Mouse (Mus musculus): Measurements from ENCODE around the gene Glra1. TPM values are rescaled to one million over a fixed set of nuclear protein-coding genes. Genes with fewer than 3 reads are reported as not detected.

Glra1 gene
- not detected for polyA plus RNA-seq (2014; fragmentation: Illumina TruSeq; extraction: RNeasy Lipid Tissue Mini Kit (QIAGEN cat#74804); ENCODE audit: low read depth, low replicate concordance)

DNA sequence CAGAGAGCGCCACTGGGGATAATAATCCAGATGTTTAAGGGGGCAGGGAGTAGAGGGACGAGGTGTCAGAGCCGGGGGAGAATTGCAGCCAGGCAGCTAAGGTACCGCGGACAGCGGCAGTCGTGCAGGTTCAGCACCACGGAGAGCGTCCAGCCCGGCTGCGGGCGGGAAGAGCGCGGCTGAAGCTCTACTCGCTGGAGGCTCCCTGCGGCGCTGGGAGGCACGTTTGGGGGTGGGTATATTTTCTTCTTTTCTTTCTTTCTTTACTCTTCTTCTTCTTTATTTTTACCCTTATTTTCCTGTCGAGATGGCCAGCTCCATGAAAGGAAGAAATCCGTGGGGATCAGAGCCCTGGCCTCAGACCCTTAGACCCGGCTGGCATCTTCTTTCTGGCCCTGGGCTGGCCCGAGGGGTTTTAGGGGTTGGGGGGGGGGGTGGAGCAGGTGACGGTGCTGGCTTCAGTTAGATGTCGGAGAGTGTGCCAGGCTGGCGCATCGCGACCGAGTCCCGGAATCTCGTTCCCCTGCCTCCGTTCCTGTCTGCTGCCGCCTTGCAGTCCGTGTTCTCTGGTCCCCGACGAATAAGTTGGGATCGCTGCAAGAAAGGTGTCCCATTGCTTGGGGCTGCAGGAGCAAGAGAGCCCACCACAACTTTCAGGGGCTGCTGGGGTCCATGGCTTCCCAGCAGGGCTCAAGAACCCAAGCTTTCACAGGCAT is at the start of gene Glra1:
Glra1 (minus strand) TSS at position 391 of the 716 bp plus-strand sequence.

DNA sequence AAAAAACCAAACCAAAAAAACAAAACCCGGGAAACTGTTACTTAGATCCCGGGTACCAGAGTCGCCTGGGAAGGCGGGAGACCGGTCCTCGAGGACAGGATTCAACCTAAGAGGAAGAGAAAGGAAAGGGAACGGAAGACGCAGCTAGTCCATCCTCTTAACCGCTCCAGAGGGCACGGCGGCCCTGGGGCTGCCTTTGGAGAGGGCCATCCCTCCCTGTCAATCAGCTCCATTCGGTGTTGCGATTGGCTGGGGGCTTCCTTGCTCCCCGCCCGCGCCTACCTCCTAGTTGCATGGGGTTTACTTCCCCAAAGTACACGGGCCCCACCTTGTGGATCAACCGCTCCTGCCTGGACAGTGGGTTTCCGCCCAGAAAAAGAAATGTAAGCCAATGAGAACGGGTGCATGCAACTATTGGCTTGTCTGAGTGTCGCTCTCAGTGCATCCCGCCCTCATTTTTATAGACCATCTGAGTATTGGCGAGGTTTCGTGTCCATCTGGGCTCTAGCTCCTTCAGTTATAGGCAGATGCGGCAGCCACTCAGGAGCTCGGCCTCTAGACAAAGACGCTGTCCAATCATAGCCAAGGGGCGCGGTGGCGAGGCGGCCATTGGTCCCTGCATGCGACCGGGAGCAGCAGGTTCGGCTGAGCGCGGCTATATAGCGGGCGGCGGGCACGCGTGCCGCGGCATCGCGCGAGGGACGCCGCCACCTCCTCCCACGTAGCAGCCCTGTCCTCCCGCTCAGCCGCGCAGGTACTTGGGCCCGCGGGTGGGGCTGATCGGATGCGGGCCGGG is 138.8 kb downstream of the Glra1 start, which contains the start of gene G3bp1:
G3bp1 (plus strand) TSS at position 638 of the 796 bp plus-strand sequence.

Other genes starting within 250 kb of the Glra1 start
- gene Sparc, start 185.0 kb downstream of the Glra1 start, polyA plus RNA-seq (2014; fragmentation: Illumina TruSeq; extraction: RNeasy Lipid Tissue Mini Kit (QIAGEN cat#74804); ENCODE audit: low read depth, low replicate concordance), result 1,930 TPM
- gene Atox1, start 147.0 kb downstream of the Glra1 start, polyA plus RNA-seq (2014; fragmentation: Illumina TruSeq; extraction: RNeasy Lipid Tissue Mini Kit (QIAGEN cat#74804); ENCODE audit: low read depth, low replicate concordance), result 3.0 TPM
- 47.5 TPM for gene G3bp1, start 138.5 kb downstream of the Glra1 start, polyA plus RNA-seq (2014; fragmentation: Illumina TruSeq; extraction: RNeasy Lipid Tissue Mini Kit (QIAGEN cat#74804); ENCODE audit: low read depth, low replicate concordance)